Comparison of ENCODE assay signal across 23 mouse cellular contexts in the genomic region with DNA sequence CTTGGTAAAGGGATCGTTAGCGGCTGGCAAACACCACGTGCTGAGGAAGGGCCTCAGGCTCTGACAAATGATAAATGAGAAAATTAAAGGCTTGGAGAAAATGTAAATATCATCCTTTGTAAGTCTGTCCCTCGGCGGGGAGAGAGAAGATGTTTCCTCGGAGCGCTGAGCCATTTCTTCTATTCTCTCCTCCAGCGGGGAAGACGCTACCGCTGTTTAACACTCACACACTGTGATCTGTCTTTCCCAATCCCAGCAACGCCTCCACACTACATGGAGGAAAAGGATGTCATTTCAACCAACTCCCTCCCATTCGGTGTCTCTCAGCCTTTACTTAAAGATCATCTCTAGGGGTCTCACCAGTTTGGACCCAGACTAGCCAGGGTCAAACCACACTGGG.
DNase-seq lines count a peak whose midpoint lies in the region; ATAC-seq and TF ChIP-seq lines count a peak whose summit lies in the region.
"Had no signal": no experiment of that assay in that cellular context is flagged by ENCODE, and none has a peak within 500 bp of the region (broad histone marks: within the 10 kb centered on the region; RNA-seq: fewer than 3 reads in every experiment).

No protein-coding gene starts in this region.

- DNase-seq in gastrocnemius, adult 2 months = peak; percentile 3
- no peak for DNase-seq in gastrocnemius, postnatal 36 days
- no peak for DNase-seq in midbrain, embryonic 10.5 days (ENCODE audit: low spot score)
- DNase-seq in brain, adult 2 months (ENCODE audit: low read depth, low spot score) = peak; percentile 59
- DNase-seq in embryonic facial prominence, embryonic 10.5 days (ENCODE audit: low spot score) = no peak
- DNase-seq in layer of hippocampus, adult 11-12 months (ENCODE audit: low spot score) = no peak
- no peak for DNase-seq in ovary, postnatal 14 days (ENCODE audit: low spot score)
- DNase-seq: adrenal gland, postnatal 36 days; cerebellum, adult 2 months; gastrocnemius, postnatal 14 days; heart, adult 2 months; heart, postnatal 36 days; kidney, adult 9 months; kidney, postnatal 25 days; layer of hippocampus, adult 9-11 months; liver, postnatal 0 days; lung, postnatal 36 days; thymus, adult 2 months had no signal

- H3K27ac ChIP-seq in gastrocnemius, adult 2 months = no peak overlapping the region
- peak overlapping the region; percentile 22; the same call in 1 of the 2 replicates for H3K27ac ChIP-seq in midbrain, embryonic 13.5 days
- no peak overlapping the region for H3K27ac ChIP-seq in midbrain, embryonic 10.5 days (replicated peaks)
- H3K27ac ChIP-seq in embryonic facial prominence, embryonic 10.5 days (replicated peaks) = peak overlapping the region; percentile 40; the same call in 1 of the 2 replicates
- H3K27ac ChIP-seq: forebrain, embryonic 15.5 days; heart, adult 2 months; intestine, embryonic 15.5 days; stomach, embryonic 15.5 days had no signal

- H3K4me2 ChIP-seq in midbrain, embryonic 13.5 days (replicated peaks) = no peak overlapping the region
- H3K4me2 ChIP-seq: forebrain, embryonic 15.5 days; intestine, embryonic 15.5 days; stomach, embryonic 15.5 days had no signal

- no peak overlapping the region for H3K4me3 ChIP-seq in gastrocnemius, adult 2 months
- H3K4me3 ChIP-seq in midbrain, embryonic 13.5 days (replicated peaks) = no peak overlapping the region
- no peak overlapping the region for H3K4me3 ChIP-seq in midbrain, embryonic 10.5 days
- no peak overlapping the region for H3K4me3 ChIP-seq in embryonic facial prominence, embryonic 10.5 days
- H3K4me3 ChIP-seq: forebrain, embryonic 15.5 days; heart, adult 2 months; intestine, embryonic 15.5 days; myocyte; stomach, embryonic 15.5 days had no signal

- H3K9me3 ChIP-seq in midbrain, embryonic 13.5 days = no peaks in the 10 kb centered on the region
- H3K9me3 ChIP-seq in midbrain, embryonic 10.5 days (replicated peaks) = no peaks in the 10 kb centered on the region
- no peaks in the 10 kb centered on the region for H3K9me3 ChIP-seq in embryonic facial prominence, embryonic 10.5 days
- H3K9me3 ChIP-seq: forebrain, embryonic 15.5 days; intestine, embryonic 15.5 days; stomach, embryonic 15.5 days had no signal

- intact Hi-C loops in gastrocnemius, adult 2 months (cut with DNase I) = no loop called here
- intact Hi-C loops in gastrocnemius, postnatal 36 days (cut with DNase I) = no loop called here

- 54% methylated on average over 12 of the region's 12 CpGs for WGBS in midbrain, embryonic 13.5 days
- WGBS in midbrain, embryonic 10.5 days = 76% methylated on average over 12 of the region's 12 CpGs
- WGBS in embryonic facial prominence, embryonic 10.5 days = 73% methylated on average over 12 of the region's 12 CpGs

- ATAC-seq in midbrain, embryonic 13.5 days = no peak
- ATAC-seq: forebrain, embryonic 15.5 days; intestine, embryonic 15.5 days; liver, postnatal 0 days had no signal

- no peak overlapping the region for H3K9ac ChIP-seq in midbrain, embryonic 13.5 days (replicated peaks)
- H3K9ac ChIP-seq: forebrain, embryonic 15.5 days; intestine, embryonic 15.5 days; liver, postnatal 0 days; stomach, embryonic 15.5 days had no signal

- H3K36me3 ChIP-seq in midbrain, embryonic 13.5 days = no peaks in the 10 kb centered on the region
- H3K36me3 ChIP-seq in midbrain, embryonic 10.5 days = no peaks in the 10 kb centered on the region
- H3K36me3 ChIP-seq in embryonic facial prominence, embryonic 10.5 days (replicated peaks) = no peaks in the 10 kb centered on the region
- H3K36me3 ChIP-seq: forebrain, embryonic 15.5 days; intestine, embryonic 15.5 days; stomach, embryonic 15.5 days had no signal

- no peak for TF ChIP-seq CTCF in gastrocnemius, adult 2 months (IDR thresholded peaks at IDR 0.05)

- 0 out of 2 replicates have a peak, but pooled peaks cover 4% of the 10 kb centered on the region for H3K27me3 ChIP-seq in midbrain, embryonic 13.5 days
- no peaks in the 10 kb centered on the region; the same call in 1 of the 2 replicates for H3K27me3 ChIP-seq in midbrain, embryonic 10.5 days (ENCODE audit: low read depth, poor library complexity, severe bottlenecking)
- no peaks in the 10 kb centered on the region for H3K27me3 ChIP-seq in embryonic facial prominence, embryonic 10.5 days (replicated peaks; ENCODE audit: low read depth, poor library complexity, severe bottlenecking)
- H3K27me3 ChIP-seq: intestine, embryonic 15.5 days; stomach, embryonic 15.5 days had no signal

- peaks cover 20% of the 10 kb centered on the region for H3K4me1 ChIP-seq in midbrain, embryonic 13.5 days (replicated peaks)
- H3K4me1 ChIP-seq in midbrain, embryonic 10.5 days = peaks cover 32% of the 10 kb centered on the region
- peaks cover 47% of the 10 kb centered on the region for H3K4me1 ChIP-seq in embryonic facial prominence, embryonic 10.5 days

Comparison
In these comparisons a context has a peak if more than half of its experiments do, and no peak if none do; other contexts are left out.
1. DNase-seq: peak in gastrocnemius, adult 2 months (single experiment) and brain, adult 2 months (single experiment); none in gastrocnemius, postnatal 36 days (0 of 2), midbrain, embryonic 10.5 days (single experiment), embryonic facial prominence, embryonic 10.5 days (single experiment), layer of hippocampus, adult 11-12 months (single experiment) and ovary, postnatal 14 days (single experiment).
2. H3K27ac ChIP-seq: peak in midbrain, embryonic 13.5 days (single experiment) and embryonic facial prominence, embryonic 10.5 days (single experiment); none in gastrocnemius, adult 2 months (single experiment) and midbrain, embryonic 10.5 days (single experiment).